Mouse (Mus musculus) right cerebral cortex, postnatal 4 days (tissue): Measurements from ENCODE around the gene Gm19345.

ENCODE experiments used
- DNase-seq: peaks from one replicate; pipeline ENCODE4 v3.0.0-alpha.2; 2022

The Gm19345 gene

DNA sequence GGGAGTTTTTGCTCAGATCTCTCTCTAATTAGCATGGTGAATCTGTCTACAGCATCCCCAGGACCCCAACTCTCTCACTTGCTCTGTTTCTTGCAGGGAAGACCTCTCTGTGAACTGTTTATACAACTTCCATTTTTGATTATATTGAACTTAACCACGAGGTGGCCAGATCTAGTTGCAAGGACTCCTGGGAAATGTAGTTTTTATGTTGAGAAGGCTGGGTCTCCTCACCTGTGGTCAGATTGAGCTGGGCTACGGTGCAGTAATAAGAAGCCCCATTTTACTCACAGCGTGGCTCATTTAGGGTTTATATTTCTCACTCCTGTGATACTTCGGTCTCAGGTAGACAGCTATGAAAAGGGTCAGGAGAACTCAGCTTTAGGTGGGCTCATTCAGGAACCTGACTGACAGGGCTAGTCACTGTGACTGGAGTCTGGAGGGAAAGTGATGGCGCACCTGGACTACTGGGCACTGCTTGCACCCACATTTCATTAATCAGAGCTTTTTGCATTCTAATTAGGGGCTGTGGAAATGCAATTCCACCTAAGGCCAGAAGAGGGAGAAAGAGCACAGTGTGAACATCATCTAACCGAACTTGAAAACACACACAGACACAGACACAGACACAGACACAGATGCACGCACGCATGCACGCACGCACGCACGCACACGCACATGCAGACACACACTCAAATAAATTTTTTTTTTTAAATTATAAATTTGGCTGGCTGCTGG lies 24.3 kb downstream of the Gm19345 start:
- DNase-seq: peak; percentile 33

- DNase-seq: no peak
Measured at GRCm38 (mm10) chr7:19876781-19877425, 25.1 kb downstream of the Gm19345 start.

DNA sequence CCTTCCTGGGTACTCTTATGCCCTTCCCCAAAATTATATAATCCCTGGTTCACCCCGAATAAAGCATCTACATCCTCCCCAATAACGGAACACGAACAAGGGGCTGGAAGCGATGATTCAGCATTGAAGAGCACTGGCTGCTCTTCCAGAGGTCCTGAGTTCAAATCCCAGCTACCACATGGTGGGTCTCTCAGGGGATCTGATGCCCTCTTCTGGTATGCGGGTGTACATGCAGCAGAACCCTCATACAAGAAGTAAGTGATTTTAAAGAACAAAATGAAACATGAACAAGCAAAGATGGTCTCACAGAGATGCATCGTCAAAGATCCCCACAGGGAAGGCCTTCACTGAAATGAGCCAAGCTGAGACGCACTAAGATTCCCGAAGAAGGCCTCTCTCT lies 29.0 kb downstream of the Gm19345 start:
- DNase-seq: no peak

GRCm38 (mm10) chr7:19887849-19888248 lies 36.0 kb downstream of the Gm19345 start, which contains the start of gene Ceacam19:
TSS of gene Ceacam19 (minus strand) at chr7:19887965.
- no peak for DNase-seq

DNA sequence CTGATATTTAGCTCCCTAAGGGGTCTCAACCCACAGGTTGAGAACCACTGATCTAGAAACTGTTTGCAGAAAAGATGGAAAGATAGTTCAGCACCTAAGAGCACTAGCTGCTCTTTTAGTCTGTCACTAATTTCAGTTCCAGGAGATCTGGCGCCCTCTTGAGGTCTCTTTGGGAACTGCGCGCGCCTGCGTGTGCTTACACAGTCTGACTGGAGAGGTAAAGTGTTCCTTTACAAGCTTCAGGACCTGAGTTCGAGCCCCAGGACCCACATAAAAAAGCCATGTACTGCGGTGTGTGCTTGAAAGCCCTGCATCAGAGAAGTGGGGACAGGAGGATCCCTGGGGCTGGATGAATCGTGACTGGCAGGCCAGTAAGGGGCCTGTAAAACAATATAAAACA lies 38.1 kb downstream of the Gm19345 start:
- DNase-seq: peak; percentile 58
